Mouse (Mus musculus) embryonic fibroblast, embryonic 13.5 days (primary cell): ENCODE data around the gene Ska3. TPM values are rescaled to one million over a fixed set of nuclear protein-coding genes. Genes with fewer than 3 reads are reported as not detected.
A peak's percentile ranks its signal among the peaks of the same experiment; 100 is the strongest.

Source experiments
- H3K27ac ChIP-seq: 2 replicates; pipeline ENCODE4 v1.5.1; 2012; ENCODE audit warnings: low read length, control low read depth, inconsistent platforms; ENCODE audit not compliant: insufficient read depth
- H3K4me1 ChIP-seq: 2 replicates; pipeline ENCODE4 v1.6.1; 2011; ENCODE audit warnings: low read length; ENCODE audit not compliant: control insufficient read depth, insufficient read depth
- H3K4me3 ChIP-seq: 2 replicates; pipeline ENCODE4 v1.5.1; 2011; ENCODE audit warnings: mild to moderate bottlenecking, control low read depth, low read length; ENCODE audit not compliant: insufficient read depth
- CTCF ChIP-seq: IDR thresholded peaks from 2 replicates; pipeline ENCODE4 v1.5.1; 2011; ENCODE audit warnings: mild to moderate bottlenecking, control low read depth, low read length, moderate library complexity, borderline replicate concordance; ENCODE audit not compliant: insufficient read depth
- POLR2A ChIP-seq: IDR thresholded peaks from 2 replicates; pipeline ENCODE4 v1.6.1; 2011; ENCODE audit warnings: low read depth, mild to moderate bottlenecking, control low read depth, low read length, moderate library complexity
- polyA plus RNA-seq: library from polyadenylated mRNA; stranded (reverse); fragments of >200 nt; gene quantifications from 2 replicates; pipeline ENCODE4 v1.2.4, GENCODE M21; 2011; ENCODE audit warnings: low read depth; ENCODE audit not compliant: missing spikeins, insufficient read length

Ska3 gene
- polyA plus RNA-seq, 1 experiment = 18.5 TPM

- H3K4me3 ChIP-seq = no peak within 1 kb of the TSS
- peak within 1 kb of the TSS; percentile 99 for H3K27ac ChIP-seq
- peaks cover 20% of the 10 kb centered on the region for H3K4me1 ChIP-seq
- TF ChIP-seq CTCF = no peak
- TF ChIP-seq POLR2A = no peak
Observed at GRCm38 (mm10) chr14:57758237-57758636, 67.7 kb downstream of the Ska3 start, which contains the start of gene Lats2. Lats2 (minus strand) TSS chr14:57758388.

Other genes starting within 250 kb of the Ska3 start
- 27.7 and 29.5 TPM in 2 replicates for gene Xpo4, start 160.8 kb downstream of the Ska3 start, polyA plus RNA-seq
- 0.27 TPM in 1 of 2 replicates, not detected in the other for gene Gm49361, start 80.1 kb downstream of the Ska3 start, polyA plus RNA-seq
- 50.8 and 52.7 TPM in 2 replicates for gene Lats2, start 67.8 kb downstream of the Ska3 start, polyA plus RNA-seq
- gene Sap18, start 28.0 kb downstream of the Ska3 start, polyA plus RNA-seq = 18.7 and 57.7 TPM in 2 replicates
- 47.5 and 52.0 TPM in 2 replicates for gene Mrpl57, start within 50 bp of the Ska3 start, polyA plus RNA-seq
- 75.6 and 83.8 TPM in 2 replicates for gene Zdhhc20, start 64.1 kb upstream of the Ska3 start, polyA plus RNA-seq
- gene Micu2, start 173.1 kb upstream of the Ska3 start, polyA plus RNA-seq = 78.7 and 91.3 TPM in 2 replicates
- 0.60 and 1.4 TPM in 2 replicates for gene Fgf9, start 244.4 kb upstream of the Ska3 start, polyA plus RNA-seq